Mouse (Mus musculus) forelimb bud, embryonic 11.5 days (tissue): ENCODE measurements around the gene Sgpl1.

Experiments used
- DNase-seq: peaks from one replicate; pipeline ENCODE4 v3.0.0-alpha.2; 2012; ENCODE audit warnings: low read depth, low spot score

Gene Sgpl1

GRCm38 (mm10) chr10:61088468-61088867 lies 59.0 kb downstream of the Sgpl1 start:
- no peak for DNase-seq

- DNase-seq = no peak
Observed at GRCm38 (mm10) chr10:61086502-61086901, 61.0 kb downstream of the Sgpl1 start.

GRCm38 (mm10) chr10:61085364-61085763 lies 62.1 kb downstream of the Sgpl1 start:
- no peak for DNase-seq

GRCm38 (mm10) chr10:61080931-61081255 lies 66.6 kb downstream of the Sgpl1 start:
- no peak for DNase-seq

- peak; percentile 77 for DNase-seq
Observed at GRCm38 (mm10) chr10:61080227-61080930, 67.1 kb downstream of the Sgpl1 start.

GRCm38 (mm10) chr10:61075607-61076006 lies 71.9 kb downstream of the Sgpl1 start:
- DNase-seq = no peak

- no peak for DNase-seq
Observed at GRCm38 (mm10) chr10:61074643-61075042, 72.9 kb downstream of the Sgpl1 start.

GRCm38 (mm10) chr10:61072324-61072723 lies 75.2 kb downstream of the Sgpl1 start:
- peak; percentile 60 for DNase-seq

GRCm38 (mm10) chr10:61069248-61069647 lies 78.3 kb downstream of the Sgpl1 start:
- no peak for DNase-seq

- DNase-seq = peak; percentile 79
Observed at GRCm38 (mm10) chr10:61068436-61069192, 78.9 kb downstream of the Sgpl1 start.

GRCm38 (mm10) chr10:61065287-61066005 lies 82.1 kb downstream of the Sgpl1 start:
- DNase-seq = no peak

GRCm38 (mm10) chr10:61064635-61065034 lies 82.9 kb downstream of the Sgpl1 start:
- DNase-seq = peak; percentile 64

GRCm38 (mm10) chr10:61063271-61063864 lies 84.1 kb downstream of the Sgpl1 start:
- DNase-seq = no peak

- DNase-seq = peak; percentile 71
Observed at GRCm38 (mm10) chr10:61059543-61060110, 87.9 kb downstream of the Sgpl1 start.

- no peak for DNase-seq
Observed at GRCm38 (mm10) chr10:61059101-61059500, 88.4 kb downstream of the Sgpl1 start.

- DNase-seq = no peak
Observed at GRCm38 (mm10) chr10:61056661-61057060, 90.8 kb downstream of the Sgpl1 start.

GRCm38 (mm10) chr10:61051993-61052613 lies 95.4 kb downstream of the Sgpl1 start:
- peak; percentile 79 for DNase-seq
